Mouse (Mus musculus) limb, embryonic 14.5 days (tissue): ENCODE measurements at regions not wholly inside any gene's neighbourhood (a gene's known extent, or its start where the extent isn't known, plus 50 kb on each side); places are given as distances from the start of the nearest gene placed in this dataset.

Experiments used
- ATAC-seq: fragments of 200-750 bp; cut with Nextera tagmentation; 2 replicates; pipeline ENCODE4 v1.8.0; 2017; ENCODE audit warnings: low read depth, moderate number of reproducible peaks, moderate TSS enrichment; ENCODE audit not compliant: low FRiP score
- DNase-seq: peaks from one replicate; pipeline ENCODE4 v3.0.0-alpha.2; 2015; ENCODE audit warnings: low spot score
- H3K27ac ChIP-seq: fragments of 300-500 bp; sonication (generic); replicated peaks from 2 replicates; pipeline ENCODE4 v1.5.1; 2014; ENCODE audit warnings: low read depth, mild to moderate bottlenecking, low read length, moderate library complexity, mixed read lengths
- H3K27me3 ChIP-seq: fragments of 300-500 bp; sonication (generic); 2 replicates; pipeline ENCODE4 v1.6.1; 2014; ENCODE audit warnings: low read length, mixed read lengths; ENCODE audit not compliant: control insufficient read depth, insufficient read depth
- H3K36me3 ChIP-seq: fragments of 300-500 bp; sonication (generic); 2 replicates; pipeline ENCODE4 v1.6.1; 2014; ENCODE audit warnings: mild to moderate bottlenecking, low read length, moderate library complexity, mixed read lengths; ENCODE audit not compliant: control insufficient read depth, insufficient read depth
- H3K4me1 ChIP-seq: fragments of 300-500 bp; sonication (generic); 2 replicates; pipeline ENCODE4 v1.6.1; 2014; ENCODE audit warnings: antibody characterized with exemption, low read length, mixed read lengths; ENCODE audit not compliant: control insufficient read depth, insufficient read depth
- H3K4me2 ChIP-seq: fragments of 300-500 bp; sonication (generic); replicated peaks from 2 replicates; pipeline ENCODE4 v1.6.1; 2014; ENCODE audit warnings: low read depth, mild to moderate bottlenecking, low read length, moderate library complexity; ENCODE audit not compliant: severe bottlenecking
- H3K4me3 ChIP-seq: fragments of 300-500 bp; sonication (generic); replicated peaks from 2 replicates; pipeline ENCODE4 v1.5.1; 2014; ENCODE audit warnings: low read length
- H3K9ac ChIP-seq: fragments of 300-500 bp; sonication (generic); 2 replicates; pipeline ENCODE4 v1.6.1; 2014; ENCODE audit warnings: mild to moderate bottlenecking, low read depth, low read length, moderate library complexity; ENCODE audit not compliant: severe bottlenecking
- H3K9me3 ChIP-seq: fragments of 300-500 bp; sonication (generic); 2 replicates; pipeline ENCODE4 v1.6.1; 2016; ENCODE audit warnings: low read length; ENCODE audit not compliant: control insufficient read depth
- POLR2A ChIP-seq: fragments of 200-500 bp; IDR thresholded peaks from 2 replicates; pipeline ENCODE4 v1.8.0; 2012; ENCODE audit warnings: inconsistent platforms, mild to moderate bottlenecking, moderate library complexity, borderline replicate concordance; ENCODE audit not compliant: insufficient read depth, insufficient read length; ENCODE audit errors: extremely low read depth
- WGBS: fragments of 180-500 bp; shearing (Covaris S2); extraction: QIAGEN DNeasy Blood & Tissue Kit; methylation state at CpG from one replicate; pipeline ENCODE4 v1.1.7; 2014; 5-methylcytosine and 5-hydroxymethylcytosine counted together

GRCm38 (mm10) chr1:4570730-4571129 lies 237.0 kb upstream of the Gm37988 start:
- Histone ChIP-seq H3K4me2 (no peak overlapping the region), H3K27me3 (no peaks in the 10 kb centered on the region), H3K4me1 (no peaks in the 10 kb centered on the region), H3K27ac (no peak overlapping the region), H3K4me3 (no peak overlapping the region), H3K36me3 (no peaks in the 10 kb centered on the region), H3K9ac (no peak overlapping the region), H3K9me3 (peaks cover 6% of the 10 kb centered on the region; the same call in 1 of the 2 replicates)
- no peak for ATAC-seq
- WGBS = 80% methylated on average over 4 of the region's 4 CpGs
- no peak for TF ChIP-seq POLR2A
- DNase-seq = no peak

- H3K9me3 ChIP-seq = peaks cover 6% of the 10 kb centered on the region; the same call in 1 of the 2 replicates
- TF ChIP-seq POLR2A = 0 out of 2 replicates have a peak, but pooled peaks have one; percentile 25
- no peaks in the 10 kb centered on the region for H3K4me1 ChIP-seq
- ATAC-seq (peak; percentile 93), DNase-seq (peak; percentile 65)
- peak overlapping the region; percentile 75 for H3K9ac ChIP-seq
- 1% methylated on average over 55 of the region's 58 CpGs for WGBS
- no peaks in the 10 kb centered on the region for H3K27me3 ChIP-seq
- H3K4me3 ChIP-seq = peak overlapping the region; percentile 48
- peak overlapping the region; percentile 81 for H3K27ac ChIP-seq
- H3K36me3 ChIP-seq = no peaks in the 10 kb centered on the region
- peak overlapping the region; percentile 78 for H3K4me2 ChIP-seq
These were observed 236.1 kb upstream of the Gm37988 start for GRCm38 (mm10) chr1:4571299-4572202.

GRCm38 (mm10) chr1:4572311-4572710 lies 235.4 kb upstream of the Gm37988 start:
- Histone ChIP-seq H3K4me1 (no peaks in the 10 kb centered on the region), H3K4me2 (peak overlapping the region; percentile 78), H3K36me3 (no peaks in the 10 kb centered on the region), H3K4me3 (peak overlapping the region; percentile 48), H3K9me3 (peaks cover 6% of the 10 kb centered on the region; the same call in 1 of the 2 replicates), H3K27me3 (no peaks in the 10 kb centered on the region), H3K9ac (peak overlapping the region; percentile 75), H3K27ac (peak overlapping the region; percentile 81; the same call in 1 of the 2 replicates)
- 24% methylated on average over 3 of the region's 3 CpGs for WGBS
- TF ChIP-seq POLR2A = no peak
- ATAC-seq (no peak), DNase-seq (no peak)

GRCm38 (mm10) chr1:4574101-4574500 lies 233.6 kb upstream of the Gm37988 start:
- H3K27me3 ChIP-seq = no peaks in the 10 kb centered on the region
- WGBS = 74% methylated on average over 1 of the region's 1 CpGs
- no peak for ATAC-seq

GRCm38 (mm10) chr1:4576957-4577356 lies 230.7 kb upstream of the Gm37988 start:
- TF ChIP-seq POLR2A = no peak
- H3K27ac ChIP-seq = no peak overlapping the region
- ATAC-seq (no peak), DNase-seq (no peak)
- no peak overlapping the region for H3K4me2 ChIP-seq
- no peaks in the 10 kb centered on the region for H3K4me1 ChIP-seq
- no peaks in the 10 kb centered on the region for H3K27me3 ChIP-seq
- no peaks in the 10 kb centered on the region for H3K36me3 ChIP-seq
- H3K9me3 ChIP-seq = no peaks in the 10 kb centered on the region
- WGBS = 53% methylated on average over 1 of the region's 1 CpGs
- H3K9ac ChIP-seq = no peak overlapping the region
- no peak overlapping the region for H3K4me3 ChIP-seq

More at GRCm38 (mm10) chr1:4574101-4574500, 233.6 kb upstream of the Gm37988 start:
- Histone ChIP-seq H3K4me3 (no peak overlapping the region), H3K9ac (no peak overlapping the region), H3K4me2 (no peak overlapping the region), H3K27ac (no peak overlapping the region), H3K9me3 (no peaks in the 10 kb centered on the region), H3K4me1 (no peaks in the 10 kb centered on the region), H3K36me3 (no peaks in the 10 kb centered on the region)
- TF ChIP-seq POLR2A = no peak
- no peak for DNase-seq
